Mouse (Mus musculus): ENCODE data around the gene Filip1.

- TF ChIP-seq CTCF (IDR thresholded peaks at IDR 0.05; ENCODE audit: borderline replicate concordance, insufficient read depth, low read depth, low read length) (no peak), POLR2A (IDR thresholded peaks at IDR 0.05; ENCODE audit: borderline replicate concordance, insufficient read depth, low read length) (no peak)
Measured at GRCm38 (mm10) chr9:79862544-79862943, 150.1 kb downstream of the Filip1 start.
